Mouse (Mus musculus) spleen, postnatal 36 days (tissue): Measurements from ENCODE around the gene Xrcc4.
"Not testable (repeated sequence)": the region's sequence is repeated elsewhere in the genome, so short reads cannot be mapped to it uniquely, and the experiment has no call there.

Experiments used
- DNase-seq, 2 experiments: peaks; one replicate each; pipeline ENCODE4 v3.0.0; 2022; ENCODE audit warnings: low spot score in 2 of 2, mixed read lengths in 1 of 2

Xrcc4 gene

DNA sequence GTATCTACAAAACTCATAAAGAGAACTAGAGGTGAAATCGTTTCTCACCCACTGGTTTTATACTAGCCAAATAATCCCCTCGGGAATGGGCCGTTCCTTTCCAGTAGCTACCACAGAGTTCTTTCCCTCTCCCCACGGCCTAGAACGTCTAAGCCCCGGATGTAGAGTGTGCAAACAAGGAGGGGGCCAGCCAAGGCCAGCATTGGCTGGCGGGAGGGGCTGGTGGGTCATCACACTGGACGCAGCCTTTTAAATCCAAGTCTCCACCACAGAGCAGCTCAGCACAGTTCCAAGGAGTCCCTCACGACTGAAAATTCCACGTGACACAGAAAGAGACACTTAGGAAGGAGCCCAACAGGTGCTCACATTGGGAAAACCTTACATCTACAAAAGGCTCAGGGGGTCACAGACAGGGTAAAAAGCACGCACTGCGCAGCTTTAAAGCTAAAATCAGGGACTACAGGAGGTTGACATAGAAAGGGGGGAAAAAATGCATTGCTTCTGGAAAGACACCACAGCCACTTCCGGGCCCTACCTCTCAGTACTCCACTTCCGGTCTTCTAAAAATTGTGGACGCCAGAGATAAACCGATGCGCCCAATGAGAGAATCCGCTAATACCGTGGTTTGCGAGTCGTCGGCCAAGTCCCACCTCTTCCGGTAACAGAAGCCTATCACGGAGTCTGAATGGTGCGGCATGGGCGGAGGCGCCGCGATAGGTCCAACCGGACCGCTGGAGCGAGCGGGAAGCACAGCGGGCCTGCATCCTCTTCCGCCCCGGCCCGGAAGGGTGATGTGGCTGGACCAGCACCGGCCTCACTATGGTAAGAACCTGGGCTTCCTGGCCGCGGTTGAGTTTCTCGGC is at the start of gene Xrcc4, which contains the start of gene Tmem167:
Gene Xrcc4 (minus strand): TSS at position 647 of the 863 bp plus-strand sequence.
Gene Tmem167 (plus strand): TSS at position 162 of the 863 bp plus-strand sequence.
- DNase-seq, result peak; percentile 96 to 97

DNA sequence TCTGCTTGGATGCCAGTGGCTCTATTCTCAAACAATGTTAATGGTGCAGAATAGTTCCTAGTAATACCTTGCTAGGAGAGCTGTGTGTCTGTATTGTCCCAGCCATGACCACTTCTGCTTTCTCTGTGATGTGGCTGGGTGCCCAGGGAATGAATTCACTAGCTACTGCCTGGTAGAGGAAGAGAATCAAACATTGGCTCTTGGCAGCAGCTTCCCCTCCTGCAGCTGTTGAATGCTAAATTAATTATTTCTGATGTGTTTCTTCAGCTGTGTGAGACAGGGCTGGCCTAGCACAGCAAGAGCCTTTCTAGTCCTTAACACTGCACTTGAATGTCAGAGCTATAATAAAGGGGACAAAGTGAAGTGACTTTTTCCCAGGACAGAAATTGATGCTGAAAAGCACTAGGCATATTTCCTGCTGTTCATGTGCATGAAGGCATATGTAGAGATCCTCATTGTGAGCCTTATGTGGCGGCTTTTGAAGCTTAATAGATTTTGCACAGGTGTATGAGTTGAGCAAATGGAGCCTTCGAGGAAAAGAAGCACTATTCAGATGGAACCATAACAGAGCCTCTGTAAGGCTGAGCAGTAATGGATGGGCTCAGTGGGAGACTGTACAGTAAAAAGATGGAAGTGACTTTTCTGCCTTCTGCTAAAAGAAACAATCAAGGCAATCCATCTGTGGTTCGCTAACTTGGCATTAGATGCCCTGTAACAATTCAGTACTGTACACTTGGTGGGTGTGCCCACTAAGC is 46.9 kb upstream of the Xrcc4 start:
- peak in 1 of 2 experiments; percentile 19 for DNase-seq

DNA sequence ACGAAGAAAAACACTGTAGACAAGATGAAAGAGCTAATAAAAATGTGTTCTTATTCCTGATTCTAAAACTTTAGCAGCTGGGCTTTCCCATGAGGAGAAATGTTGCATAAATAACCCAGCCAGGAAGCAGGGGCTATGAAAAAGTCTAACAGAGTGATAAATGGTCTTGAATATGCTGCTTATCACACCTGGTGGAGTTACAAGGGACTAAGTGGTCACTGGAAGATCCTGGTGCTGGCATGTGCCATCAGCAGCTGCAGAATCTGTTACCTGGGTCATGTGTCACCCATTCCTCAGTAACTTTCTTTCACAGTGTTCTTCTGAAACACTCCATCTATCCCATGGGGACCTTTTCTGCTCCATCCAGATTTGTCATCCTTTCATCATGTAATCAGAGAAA is 22.3 kb upstream of the Xrcc4 start:
- no peak for DNase-seq

DNA sequence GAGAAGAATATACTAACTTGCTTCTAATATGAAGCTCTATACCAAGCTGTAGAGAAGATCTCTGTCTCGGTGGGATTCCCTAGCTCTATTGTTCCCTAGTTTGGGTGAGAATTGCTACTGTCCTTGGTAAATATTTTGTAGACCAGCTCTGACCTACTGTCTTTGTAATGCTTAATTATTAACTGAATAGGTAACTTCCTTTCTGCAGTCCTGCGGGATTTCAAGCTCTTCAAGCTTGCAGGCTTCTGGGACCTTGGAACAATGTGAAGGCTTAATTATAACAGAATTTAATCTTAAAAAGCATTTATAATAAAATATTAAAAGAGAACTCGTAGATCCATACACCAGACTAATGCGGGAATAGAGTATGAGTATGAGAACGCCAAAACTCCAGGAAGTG is 19.3 kb upstream of the Xrcc4 start:
- DNase-seq, result not testable (repeated sequence)

DNA sequence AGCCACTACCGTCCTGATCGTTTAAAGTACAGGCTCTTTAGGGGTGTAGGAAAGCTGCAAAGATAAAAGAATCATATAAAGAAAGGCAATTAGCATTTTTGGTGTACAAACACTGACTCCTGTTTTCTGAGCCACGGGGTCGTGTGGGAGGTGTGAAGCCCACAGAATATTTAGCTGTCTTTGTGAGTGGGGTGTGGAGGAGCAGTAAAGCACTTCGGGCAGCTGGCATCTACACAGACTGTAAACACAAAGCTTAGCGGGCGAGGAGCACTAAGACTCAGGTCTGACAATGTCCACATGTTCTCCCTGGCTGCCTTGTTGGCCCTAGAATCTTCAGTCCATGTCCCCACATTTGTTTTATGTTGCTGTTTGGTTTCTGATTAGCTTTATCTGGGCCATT is 16.7 kb upstream of the Xrcc4 start:
- DNase-seq, result no peak

DNA sequence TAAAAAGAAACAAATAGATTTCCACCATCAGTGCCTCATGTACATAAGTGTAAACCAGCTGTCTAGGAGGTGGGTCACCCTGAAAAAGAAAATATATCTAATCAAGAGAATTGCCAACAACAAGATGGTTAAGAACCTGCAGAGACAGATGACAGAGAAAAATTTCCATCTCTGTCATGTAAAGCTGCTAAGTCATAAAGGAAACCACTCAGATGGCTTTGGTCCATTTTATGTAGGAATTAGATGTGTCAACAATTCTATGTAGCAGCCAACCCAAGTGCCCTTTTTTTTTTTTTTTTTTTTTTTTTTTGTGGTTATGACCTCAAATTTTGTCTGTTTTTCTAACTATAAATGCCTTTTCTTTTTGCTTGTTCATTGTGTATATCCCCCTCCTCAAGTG is 12.1 kb upstream of the Xrcc4 start:
- DNase-seq, result no peak

DNA sequence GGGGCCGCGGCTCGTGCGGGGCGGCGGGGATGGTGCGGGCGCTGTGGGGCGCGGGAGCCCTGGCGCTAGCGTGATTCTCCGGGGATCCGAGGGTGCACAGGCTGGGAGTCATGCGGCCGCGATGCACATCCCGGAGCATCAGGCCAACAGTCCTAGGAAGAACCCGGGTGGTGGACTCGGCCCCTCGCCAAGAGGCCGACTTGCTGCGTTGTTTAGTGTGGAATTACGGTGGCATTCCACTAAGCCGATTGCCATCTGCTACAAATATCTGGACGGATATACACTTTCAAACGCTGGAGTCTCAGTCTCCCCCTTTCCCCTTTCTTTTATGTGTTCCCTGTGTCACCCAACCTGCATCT is 396 bp upstream of the Xrcc4 start:
- DNase-seq, result no peak

DNA sequence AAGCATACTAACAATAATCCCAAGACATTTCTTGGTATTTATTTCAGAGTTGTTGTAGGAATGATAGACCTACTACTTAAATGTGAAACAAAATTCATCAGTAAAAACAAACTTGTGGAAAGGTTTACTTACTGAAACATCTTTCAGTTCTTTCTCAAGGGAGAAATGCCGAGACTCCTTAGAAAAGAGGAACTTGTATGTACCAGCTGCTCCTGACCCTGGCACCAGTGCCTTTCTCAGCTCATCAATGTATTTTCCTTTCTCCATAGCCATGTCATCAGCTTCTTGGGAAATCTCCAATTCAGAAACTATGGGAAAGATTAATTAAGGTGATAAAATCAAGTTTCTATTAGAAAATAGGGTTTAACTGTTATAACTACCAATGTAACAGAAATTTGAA is 27.5 kb downstream of the Xrcc4 start:
- peak in 1 of 2 experiments; percentile 3 for DNase-seq

DNA sequence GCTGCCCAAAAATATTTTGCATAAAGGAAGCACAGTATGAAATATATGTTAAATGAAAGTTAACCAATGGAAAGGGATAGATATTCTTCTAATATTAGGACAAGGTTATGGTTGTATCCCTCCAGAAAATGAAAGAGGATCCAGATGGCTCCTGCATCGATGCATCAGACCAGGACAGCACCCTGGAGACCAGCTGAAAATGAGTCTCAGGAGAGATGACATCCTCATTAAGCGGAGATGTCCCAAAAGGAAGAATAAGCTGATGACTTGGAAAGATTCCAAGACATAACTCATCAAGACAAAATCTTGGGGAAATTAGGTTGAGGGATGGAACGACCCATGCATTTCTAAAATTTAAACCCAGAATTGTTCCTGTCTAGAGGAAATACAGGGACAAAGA is 37.0 kb downstream of the Xrcc4 start:
- DNase-seq, result no peak

DNA sequence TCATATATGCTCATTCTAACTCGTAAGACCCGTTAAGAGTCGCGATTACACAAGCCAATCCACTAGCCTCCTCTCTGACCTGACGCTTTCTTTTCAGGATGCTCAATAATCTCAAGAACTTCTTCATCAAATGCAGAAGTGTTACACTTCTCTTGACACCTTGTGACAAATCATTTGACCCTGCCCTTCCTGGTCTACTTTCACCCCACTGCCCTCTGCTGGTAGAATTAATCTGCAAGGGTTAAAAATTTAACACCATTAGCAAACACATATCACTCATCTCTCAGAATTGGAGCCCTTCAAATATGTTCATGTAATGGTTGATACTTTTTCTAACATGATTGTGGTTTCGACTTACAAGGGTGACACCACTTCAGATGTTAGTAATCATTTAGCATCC is 37.7 kb downstream of the Xrcc4 start:
- peak; percentile 15 to 36 for DNase-seq

DNA sequence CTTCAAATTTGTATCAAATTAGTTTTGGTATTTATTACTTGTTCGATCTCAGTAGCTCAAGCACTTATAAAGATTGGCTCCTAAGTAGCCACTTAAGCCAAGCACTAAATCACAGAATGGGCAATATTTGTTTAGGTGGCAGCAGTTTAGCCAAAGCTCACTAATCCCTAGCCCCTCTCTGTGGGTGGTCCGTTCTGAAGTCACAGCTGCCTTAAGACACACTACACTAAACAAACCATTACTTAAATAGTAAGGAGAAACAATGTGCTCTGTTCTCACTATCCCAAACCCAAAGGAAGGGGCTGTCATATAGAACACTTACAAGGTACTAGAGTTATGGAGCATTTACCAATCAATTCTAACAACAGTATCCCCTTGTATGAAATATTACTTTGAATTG is 49.8 kb downstream of the Xrcc4 start:
- DNase-seq, result no peak

DNA sequence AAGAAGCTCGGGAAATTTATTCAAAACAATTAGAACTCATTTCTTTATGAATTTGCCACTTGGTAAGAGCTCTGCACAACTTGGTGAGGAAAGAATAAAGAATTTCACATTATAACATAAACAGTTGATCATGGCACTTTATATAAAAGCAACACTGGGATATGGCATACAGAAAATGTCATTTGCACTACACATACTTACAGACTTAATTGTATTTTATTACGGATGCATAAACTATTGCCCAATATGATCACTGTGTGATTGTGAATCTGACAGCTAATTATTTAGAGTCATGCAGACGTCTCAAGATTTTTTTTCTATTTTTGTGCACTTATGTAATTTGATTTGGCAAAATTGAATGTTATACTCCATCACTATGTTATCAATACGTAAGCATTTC is 56.4 kb downstream of the Xrcc4 start:
- no peak for DNase-seq

DNA sequence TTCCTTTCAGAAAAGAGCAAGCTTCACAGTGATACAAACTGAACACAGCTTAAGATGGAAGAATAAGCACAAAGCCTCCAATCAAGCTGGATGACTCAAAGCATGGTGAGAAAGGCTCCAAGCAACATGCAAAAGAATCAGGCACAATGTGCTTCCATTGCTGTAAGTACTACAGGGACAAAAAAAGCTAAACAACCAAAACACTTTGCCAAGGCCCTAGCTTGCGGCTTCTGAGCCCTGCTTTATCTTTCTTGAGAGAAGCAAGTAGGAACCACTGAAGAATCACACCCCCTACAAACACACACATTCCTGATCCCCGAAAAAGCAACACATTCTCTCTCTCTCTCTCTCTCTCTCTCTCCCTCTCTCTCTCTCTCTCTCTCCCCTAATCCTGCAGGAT is 56.9 kb downstream of the Xrcc4 start:
- no peak for DNase-seq

DNA sequence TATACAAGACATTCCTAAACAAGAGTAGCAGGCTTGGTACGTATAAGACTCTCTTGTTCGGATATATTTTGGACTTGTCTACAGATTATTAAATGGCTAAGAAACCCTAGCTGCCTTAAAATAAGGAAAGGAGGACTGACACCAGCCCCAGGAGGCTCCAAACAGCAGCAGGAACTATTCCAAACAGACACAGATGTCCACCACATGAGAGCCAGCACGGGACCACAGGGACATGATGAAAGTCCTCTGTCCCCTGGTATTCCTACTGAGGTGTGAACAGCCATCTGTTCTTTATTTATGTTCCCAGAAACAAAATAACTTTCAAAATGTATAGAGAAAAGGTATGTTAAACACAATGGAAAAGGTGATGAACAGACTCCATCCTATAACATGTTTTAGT is 58.5 kb downstream of the Xrcc4 start:
- DNase-seq, result no peak

DNA sequence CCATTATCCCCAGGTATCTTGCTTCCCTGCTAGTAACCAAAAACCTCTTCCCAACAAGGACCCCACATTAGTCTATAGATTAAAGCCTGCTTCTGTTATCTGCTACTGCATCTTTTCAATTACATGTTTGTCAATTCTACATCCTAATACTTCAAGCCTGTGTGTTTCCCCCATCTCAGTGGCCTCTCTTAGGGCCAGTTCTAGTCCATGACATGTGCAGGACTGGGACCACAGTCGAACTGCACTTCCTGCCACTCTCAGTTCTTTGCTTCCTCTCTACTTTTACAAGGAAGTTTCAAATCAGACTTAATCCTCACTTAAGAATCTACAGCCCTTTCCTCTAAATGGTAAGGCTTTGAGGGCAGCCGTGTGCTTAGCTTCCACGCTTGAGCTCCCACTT is 76.8 kb downstream of the Xrcc4 start:
- no peak for DNase-seq

DNA sequence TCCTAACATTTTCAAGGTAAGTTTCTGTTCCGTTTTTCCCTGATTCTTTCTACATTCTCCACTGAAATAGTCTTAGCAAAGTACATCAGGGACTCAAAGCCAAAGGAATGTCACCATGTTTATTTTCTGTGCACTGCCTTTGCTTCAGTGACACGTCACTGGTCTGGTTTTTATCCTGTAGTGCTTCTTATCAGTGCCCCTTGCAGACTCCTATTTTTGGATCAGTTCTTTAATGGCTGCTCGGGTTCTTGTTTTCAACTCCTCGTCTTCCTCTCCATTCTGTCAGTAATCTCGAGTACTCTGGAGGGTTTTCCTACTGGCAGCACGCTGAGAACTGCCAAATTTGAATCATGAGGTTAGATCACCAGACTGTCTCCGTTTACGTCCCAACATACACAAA is 77.2 kb downstream of the Xrcc4 start:
- no peak for DNase-seq

DNA sequence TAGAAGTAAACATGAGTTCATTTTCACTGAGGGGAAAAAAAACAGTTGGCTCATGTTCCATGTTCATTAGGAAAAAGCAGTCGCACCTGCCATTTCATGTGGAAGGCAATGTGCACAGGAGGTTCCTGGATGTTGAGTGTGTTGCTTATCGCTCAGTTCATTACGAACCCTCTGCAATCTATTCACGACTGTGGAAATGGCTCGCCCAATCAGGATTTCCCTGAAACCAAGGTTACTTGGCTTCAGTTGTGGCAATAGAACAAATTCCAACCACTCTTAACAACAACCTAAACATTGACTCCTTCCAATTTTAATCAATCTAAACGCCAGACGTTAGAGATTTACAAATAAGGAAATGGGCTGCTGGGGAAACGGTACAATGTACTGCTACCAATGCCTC is 78.3 kb downstream of the Xrcc4 start:
- DNase-seq, result no peak

DNA sequence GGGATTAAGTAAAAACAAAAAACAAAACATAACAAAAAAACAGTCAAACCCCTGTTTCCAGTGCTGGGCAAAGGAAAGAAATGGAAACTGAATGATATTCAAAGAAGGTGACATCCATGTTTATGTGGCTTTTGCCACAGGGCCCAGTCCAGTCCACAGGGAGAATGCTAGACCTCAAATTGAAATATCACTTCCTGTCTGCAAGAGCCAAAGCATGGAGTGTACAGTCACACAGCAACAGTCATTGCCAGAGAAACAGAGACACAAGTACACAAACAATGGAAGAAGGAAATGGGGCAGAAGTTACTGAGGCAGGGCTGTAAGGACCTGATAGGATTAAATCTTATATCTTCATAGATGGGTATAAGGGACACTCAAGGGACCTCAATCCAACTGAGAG is 79.6 kb downstream of the Xrcc4 start:
- DNase-seq, result no peak

DNA sequence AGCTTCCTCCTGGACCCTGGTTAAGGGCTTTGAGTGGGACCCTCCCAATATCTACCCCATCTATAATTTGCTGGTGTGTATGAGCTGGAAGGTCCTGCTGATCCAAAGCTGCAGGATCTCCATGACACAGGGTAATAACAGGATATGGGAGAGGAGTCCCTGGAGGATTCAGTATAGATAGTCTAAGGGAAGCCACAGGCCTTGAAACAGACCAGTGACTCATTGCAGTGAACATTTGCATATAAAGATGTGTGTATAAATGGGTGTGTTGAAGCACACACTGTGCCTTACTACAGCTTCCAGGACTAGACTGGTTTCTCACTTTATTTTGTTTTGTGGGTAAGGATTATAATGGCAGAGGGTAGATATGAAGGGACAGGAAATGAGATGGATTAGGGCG is 83.8 kb downstream of the Xrcc4 start:
- DNase-seq, result no peak

DNA sequence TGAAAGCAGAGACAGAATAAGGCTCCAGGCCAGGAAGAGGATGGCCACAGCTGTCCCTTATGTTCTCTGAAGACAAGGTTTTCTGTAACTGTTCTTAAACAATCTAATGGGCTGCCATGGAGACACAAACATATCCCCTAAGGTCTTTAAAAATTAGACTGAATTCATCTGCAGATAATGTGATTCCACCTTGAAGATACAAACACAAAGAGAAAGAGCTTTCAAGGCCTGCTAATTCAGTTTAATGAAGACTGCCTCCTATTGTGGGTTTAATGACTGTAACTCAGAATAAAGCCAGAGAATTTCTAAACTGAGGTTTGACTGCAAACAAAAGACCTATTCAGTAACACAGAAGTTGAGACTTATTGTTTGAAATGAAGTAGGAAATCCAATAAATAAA is 91.9 kb downstream of the Xrcc4 start:
- no peak for DNase-seq

DNA sequence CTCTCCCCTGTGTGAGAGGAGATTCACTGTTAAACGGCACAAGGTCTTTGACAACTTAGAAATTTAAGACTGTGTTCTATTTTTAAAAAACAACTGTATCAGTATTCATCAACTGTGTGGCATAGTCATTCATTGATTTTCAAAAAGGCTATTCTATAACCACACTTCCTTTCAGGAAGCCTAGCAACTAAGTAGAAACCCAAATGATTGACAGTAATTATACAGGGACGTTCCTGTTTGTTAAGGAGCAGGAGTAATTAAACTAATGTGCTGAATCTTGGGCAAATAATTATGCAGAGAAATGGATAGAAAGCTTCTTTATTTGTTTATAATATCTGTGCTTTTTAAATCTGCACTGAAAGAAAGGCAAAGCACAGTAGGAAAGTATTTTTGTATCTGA is 103.3 kb downstream of the Xrcc4 start:
- DNase-seq, result no peak

DNA sequence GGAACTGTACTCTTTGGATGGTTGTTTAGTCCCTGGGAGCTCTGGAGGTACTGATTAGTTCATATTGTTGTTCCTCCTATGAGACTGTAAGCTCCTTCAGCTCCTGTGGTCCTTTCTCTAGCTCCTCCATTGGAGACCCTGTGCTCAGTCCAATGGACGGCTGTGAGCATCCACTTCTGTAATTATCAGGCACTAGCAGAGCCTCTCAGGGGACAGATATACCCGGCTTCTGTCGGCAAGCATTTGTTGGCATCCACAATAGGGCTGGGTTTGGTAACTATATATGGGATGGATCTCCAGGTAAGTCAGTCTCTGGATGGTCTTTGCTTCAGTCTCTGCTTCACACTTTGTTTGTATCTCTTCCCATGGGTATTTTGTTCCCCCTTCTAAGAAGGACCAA is 118.5 kb downstream of the Xrcc4 start:
- DNase-seq, result no peak

DNA sequence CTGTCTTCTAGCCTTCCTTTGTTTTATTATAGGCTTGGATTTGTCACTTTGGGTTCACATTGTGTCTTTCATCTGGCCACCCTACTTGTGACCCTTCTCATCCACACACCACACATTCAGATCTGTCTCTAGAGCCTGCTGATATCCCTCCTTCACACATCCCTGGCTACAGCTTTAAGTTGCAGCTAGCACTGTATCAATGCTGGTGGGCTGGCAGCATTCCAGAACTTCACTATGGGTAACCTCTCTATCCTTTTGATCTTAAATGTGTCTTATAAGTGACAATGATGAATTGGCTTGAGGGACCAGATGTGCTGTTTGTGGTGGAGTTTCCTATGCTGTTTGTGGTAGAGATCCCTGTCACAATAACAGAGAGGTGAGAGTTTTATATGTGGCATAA is 120.7 kb downstream of the Xrcc4 start:
- DNase-seq, result no peak
